Mouse (Mus musculus): ENCODE data around the gene Rrn3.
"Not testable (repeated sequence)": the region's sequence is repeated elsewhere in the genome, so short reads cannot be mapped to it uniquely, and the experiment has no call there.

Rrn3 gene

DNA sequence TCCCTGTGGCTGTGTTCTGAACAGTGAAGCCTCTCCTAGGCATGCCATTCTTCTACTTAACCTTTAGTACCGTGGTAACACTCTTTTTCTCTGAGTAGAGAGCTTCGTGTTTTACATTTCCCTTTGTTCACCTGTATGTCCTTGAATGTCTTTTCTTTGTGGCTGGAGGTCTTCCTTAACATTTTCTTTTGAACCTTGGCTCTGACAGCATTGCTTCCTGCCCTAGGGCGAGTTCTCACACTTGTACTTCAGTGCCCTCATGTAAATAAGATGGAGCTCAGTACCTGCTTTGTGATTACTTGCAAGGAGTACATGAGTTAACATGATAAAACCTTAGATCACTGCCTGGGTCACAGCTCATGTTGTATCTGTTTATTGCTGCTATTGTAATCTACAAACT is 5.4 kb downstream of the Rrn3 start:
- no peak for DNase-seq (ENCODE audit: low spot score in 2 of 2)

DNA sequence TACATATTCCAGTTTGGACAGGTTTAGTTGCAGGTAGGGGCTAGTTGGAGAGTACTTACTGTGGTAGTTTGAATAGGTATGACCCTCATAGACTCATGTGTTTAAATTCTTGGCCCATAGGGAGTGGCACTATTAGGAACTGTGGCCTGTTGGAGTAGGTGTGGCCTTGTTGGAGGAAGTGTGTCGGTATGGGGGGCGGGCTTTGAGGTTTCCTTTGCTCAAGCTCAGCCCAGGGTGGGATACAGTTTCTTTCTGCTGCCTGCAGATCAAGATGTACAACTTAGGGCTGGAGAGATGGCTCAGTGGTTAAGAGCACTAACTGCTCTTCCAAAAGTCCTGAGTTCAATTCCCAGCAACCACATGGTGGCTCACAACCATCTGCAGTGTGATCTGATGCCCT is 12.9 kb downstream of the Rrn3 start:
- DNase-seq (ENCODE audit: low spot score in 2 of 2): not testable (repeated sequence)

DNA sequence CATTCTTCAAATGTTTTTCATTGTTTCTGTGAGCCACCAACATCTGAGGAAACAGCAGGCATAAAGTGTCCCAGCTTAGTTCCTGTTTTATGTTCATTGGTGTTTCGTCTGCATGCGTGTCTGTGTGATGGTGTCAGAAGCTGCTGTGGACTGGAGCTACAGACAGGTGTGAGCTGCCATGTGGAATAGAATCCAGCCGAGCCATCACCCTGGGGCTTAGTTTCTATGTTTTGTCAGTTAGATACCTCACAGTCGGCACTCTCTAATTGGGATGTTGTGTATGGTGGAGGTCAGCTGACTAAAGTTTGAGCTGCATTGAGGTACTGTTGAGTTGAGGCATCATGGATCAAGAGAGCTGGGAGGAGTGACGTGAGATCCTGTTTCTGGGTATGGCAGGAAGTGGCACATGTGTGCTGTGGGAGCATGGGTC is 16.3 kb downstream of the Rrn3 start:
- DNase-seq (ENCODE audit: low spot score in 2 of 2): no peak

DNA sequence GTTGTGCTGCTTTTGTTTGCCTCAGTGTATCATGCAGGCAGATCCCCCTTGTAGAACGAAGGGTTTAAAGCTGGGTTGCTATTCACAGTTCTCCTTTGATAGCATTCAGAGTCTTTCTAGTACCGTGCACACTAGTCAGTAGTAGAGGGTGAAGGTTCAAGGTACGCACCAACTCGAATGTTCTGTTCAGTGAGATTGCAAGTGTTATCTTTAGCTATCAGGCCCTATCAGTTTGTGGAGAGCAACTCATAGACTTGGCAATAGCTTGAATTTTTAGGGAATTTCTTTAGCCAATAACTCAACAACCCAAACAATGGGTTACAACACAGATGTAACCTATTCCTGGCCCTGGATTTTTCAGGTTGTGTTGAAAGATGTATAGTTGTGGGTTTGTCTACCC is 20.7 kb downstream of the Rrn3 start:
- DNase-seq (ENCODE audit: low spot score in 2 of 2): no peak

DNA sequence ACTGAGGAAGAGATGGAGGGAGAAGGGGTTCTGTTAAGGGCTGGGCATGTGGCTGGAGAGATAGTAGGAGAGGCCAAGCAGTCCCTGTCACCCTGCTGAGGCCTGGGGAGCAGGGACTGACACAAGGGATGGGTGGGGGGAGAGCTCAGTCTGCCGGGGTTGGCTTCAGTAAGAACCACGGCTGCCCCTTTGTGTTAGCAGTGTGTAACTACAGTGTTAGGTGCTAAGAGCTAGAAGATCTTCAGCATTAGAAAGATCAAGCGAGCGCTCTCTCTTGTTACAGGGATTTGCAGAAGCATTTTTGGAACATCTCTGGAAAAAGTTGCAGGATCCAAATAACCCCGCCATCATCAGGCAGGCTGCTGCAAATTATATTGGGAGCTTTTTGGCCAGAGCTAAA is 24.2 kb downstream of the Rrn3 start:
- DNase-seq (ENCODE audit: low spot score in 2 of 2): no peak

DNA sequence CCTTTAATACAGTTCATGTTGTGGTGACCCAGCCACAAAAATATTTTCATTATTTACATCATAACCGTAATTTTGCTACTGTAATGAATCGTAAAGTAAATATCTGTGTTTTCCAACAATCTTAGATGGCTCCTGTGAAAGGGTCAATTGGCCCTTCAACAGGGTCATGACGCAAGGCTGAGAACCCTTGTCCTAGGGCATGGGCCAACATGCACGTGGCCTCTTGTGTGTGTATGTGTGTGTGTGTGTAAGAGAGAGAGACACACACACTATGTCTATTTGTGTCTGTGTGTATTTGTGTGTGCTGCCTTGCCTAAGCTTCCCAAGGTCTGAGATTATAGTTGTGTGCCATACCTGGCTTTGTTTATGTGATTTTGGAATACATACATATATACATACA is 27.1 kb downstream of the Rrn3 start:
- no peak for DNase-seq (ENCODE audit: low spot score in 2 of 2)

DNA sequence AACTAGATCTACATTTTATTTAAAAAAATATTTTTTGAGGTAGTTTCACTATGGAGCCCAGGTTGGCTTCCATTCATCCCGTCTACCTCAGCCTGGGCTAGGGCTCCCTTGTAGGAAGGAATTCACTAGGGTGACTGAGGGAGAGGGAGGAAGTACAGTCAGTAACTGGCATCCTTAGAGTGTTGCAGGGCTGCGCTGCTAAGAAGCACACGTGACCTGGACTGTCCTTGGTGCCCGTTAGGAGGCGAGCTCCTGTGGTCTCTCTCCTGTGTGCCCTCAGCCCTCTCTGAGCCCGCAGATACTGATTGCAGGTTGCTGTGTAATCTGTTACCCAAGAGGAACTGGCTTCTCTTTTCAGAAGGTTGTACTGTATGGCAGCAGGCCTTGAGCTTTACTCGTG is 27.9 kb downstream of the Rrn3 start:
- no peak for DNase-seq (ENCODE audit: low spot score in 2 of 2)

DNA sequence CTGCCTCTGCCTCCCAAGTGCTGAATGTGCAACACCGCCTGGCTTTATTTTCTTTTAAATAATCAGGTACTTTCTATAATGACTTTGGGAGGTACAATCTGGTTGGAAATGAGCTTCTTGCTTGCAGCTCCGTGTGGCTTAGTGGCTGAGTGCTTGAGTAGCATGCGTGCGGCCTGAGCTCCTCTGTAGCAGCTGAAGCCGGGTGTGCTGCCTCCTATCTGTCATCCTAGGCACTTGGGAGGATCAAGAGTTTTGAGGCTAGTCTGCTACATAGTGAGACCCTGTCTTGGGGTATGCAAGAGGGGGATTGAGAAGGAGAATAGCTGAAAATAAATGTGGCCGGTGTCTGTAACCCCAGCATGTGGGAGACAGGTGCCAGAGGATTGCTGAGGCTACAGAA is 31.6 kb downstream of the Rrn3 start:
- no peak for DNase-seq (ENCODE audit: low spot score in 2 of 2)

DNA sequence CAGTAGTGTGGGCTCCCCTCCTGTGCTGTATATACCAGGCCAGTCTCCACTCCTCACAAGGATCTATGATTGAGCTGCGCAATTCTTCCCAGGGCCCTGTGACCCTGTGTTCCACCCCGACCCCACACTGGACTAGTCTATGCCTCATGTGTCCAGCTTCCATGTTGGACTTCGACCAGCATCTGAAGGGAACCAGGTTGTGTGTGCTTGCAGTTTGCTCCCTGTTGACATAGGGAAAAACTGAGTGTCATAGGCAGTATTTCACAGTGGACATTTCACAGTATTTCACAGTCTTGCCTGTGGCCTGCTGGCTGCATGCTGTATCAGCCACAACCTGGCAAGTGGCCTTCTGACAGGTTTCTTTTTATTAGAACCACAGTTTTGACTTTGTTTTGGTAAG is 32.7 kb downstream of the Rrn3 start:
- DNase-seq (ENCODE audit: low spot score in 2 of 2): no peak

DNA sequence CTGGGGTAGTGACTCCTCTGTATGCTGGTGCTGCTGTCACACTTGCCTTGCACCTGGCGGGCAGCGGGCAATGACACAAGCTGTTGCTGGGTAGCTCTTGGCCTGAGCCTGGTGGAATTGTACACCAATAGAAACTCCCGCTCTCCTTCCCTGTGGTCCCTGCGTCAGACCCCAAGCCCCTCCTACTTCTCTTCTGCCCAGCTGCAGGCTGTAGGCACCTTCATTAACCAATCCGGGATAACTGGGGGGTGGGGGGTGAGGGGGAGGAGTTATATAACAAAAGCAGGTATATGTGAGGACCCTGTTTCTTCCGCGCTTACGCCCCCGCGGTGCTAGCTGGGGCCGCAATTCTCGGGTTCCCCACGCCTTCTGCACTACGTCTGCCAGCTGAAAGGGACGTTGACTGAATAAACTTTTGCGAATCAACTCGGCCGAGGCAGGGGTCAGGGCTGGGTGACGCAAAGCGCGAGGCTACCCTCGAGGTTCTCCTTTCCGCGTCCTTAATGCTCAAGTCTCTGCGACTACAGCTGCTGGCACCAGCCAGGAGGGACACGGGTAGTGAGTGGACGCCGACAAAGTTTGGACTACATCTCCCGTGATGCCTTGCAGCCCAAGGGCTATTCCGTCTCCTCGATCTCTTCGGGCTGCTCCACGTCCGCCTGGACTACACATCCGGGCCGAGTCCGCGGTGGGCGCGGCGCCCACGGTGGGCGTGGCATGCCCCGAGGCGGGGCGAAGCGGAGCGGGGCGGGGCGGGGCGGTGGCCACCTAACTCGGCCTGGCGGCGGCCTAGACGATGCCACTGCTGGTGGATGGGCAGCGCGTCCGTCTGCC is 38.3 kb downstream of the Rrn3 start, which contains the start of gene Ntan1:
TSS of gene Ntan1 (plus strand) at position 286 of the 834 bp plus-strand sequence.
- peak; percentile 92 to 94 for DNase-seq (ENCODE audit: low spot score in 2 of 2)

DNA sequence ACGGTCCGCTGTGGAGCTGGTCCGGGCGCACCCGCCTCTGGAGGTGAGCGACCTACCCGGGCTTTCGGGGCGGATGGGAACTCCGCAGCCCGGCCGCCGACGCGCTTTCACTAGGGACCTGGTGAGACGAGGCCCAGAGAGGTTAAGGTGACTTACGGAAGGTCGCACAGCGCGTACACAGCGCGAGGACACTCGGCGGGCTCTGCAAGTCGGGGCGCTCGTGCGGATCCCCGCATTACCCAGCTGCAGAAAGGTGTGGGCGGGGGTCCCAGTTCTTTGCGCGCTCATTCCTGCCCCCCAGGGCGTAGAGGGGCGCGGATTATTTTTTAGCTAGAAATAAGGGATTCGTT is 38.9 kb downstream of the Rrn3 start:
- DNase-seq (ENCODE audit: low spot score in 2 of 2): no peak

DNA sequence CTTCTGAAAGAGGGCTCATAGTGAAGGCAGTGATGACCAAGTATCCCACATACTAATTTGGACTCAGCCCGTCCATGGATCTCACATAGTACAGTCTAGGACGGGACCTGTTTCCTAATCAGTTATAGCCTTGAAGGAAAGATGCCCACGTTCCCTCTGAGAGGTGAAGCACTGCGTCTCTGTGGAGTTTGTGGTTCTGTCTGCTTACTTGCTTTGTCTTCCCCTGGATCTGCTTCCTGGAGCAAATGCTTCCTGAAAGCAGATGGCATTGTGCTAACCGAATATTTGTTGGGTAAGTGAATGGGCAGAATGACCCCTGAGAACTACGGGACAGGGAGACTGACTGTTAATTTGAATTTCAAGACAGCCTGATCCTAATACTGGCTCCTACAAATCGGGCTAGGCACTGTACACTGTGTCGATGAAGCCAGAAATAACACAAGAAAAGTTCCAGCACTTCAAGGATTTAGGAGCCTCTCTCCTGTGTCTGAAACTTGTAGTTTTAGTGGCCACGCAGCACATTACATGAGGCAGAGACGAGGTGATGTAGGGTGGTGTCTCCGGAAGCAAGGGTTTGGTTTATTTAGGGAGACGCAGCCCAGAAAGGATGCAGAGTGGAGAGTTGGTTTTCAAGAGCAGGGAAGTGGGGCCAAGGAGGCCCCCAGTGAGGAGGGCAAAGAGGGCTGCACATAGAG is 39.4 kb downstream of the Rrn3 start:
- DNase-seq (ENCODE audit: low spot score in 2 of 2): no peak

DNA sequence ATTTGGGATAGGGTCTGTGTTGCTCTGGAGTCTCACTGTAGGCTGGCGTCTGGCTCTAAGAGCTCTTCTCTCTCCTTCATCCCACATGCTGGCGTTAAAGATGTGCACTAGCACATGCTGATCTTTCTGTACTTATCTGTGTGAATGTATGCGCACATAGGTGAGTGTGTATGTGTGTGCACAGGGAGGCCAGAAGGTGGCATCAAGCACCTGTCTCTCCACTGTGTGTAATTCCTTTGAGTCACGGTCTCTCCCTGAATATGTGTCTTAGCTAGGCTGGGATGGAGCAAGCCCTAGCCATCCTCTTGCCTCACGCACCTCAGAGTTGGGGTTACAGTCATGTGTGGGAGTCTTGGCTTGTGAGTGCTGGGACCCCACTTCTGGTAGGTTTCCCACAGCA is 40.3 kb downstream of the Rrn3 start:
- DNase-seq (ENCODE audit: low spot score in 2 of 2): no peak

DNA sequence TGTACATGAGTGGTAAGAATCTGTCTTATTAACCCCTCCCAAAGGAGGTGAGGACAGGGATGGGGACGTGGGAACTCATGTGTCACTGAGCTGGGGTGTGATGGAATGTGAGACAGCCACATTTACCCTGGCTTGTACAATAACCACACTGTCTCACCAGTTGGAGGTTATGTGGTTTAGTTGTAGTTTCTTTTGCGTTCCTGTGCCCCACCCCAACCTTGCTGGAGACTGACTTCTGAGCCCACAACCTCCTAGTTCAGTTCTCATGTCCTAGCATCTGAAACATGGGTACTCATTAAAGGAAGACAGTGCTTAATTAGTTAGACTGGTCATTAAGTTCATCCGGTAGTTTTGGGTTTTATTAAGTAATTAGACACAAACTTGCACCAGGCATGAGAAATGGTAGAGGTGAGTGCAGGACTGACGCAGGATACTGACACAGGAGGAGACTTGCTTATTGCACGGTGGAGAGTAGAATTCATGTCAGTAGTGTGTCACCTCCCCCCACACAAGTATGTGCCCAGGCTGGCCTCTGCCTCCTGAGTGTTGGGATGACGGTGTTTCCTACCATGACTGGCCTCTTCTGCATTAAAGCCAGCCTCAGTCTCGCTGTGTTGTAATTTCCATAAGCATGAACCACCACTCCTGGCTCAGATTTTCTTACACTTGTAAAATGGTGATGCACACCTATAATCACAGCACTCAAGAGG is 45.4 kb downstream of the Rrn3 start:
- DNase-seq (ENCODE audit: low spot score in 2 of 2): no peak

DNA sequence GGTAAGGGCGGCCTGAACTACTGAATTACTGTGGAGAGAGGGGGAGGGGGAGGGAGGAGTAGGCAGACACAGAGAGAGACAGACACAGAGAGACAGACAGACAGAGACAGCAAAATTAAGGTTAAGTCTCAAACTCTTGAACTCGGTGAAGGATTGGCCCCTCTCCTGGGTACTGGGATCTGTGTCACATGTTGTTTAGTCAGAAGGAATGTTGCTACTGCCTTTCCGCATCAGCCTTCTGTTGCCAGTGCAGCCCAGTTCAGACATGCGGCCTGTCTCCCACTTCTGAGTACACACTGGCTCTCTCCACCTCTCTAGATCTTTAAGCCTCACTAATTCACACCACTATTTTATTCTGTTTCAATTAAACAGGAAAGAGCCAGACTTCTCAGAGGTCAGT is 46.0 kb downstream of the Rrn3 start:
- DNase-seq (ENCODE audit: low spot score in 2 of 2): no peak

DNA sequence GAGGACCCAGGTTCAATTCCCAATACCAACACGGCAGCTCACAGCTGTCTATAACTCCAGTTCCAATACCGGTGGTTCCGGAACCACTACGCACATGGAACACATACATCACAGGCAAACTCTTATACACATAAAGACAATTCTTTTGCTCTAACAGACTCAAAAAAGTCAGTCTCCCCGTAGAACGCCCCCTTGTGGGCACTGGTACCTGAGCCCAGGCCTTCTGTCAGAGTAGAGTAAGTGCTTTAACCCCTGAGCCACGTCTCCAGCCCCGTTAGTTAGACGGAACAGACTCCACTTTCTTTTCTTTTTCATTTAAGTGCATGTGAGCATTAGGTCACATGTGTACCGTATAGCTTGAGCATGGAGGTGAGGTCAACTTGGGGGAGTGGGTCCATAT is 49.9 kb downstream of the Rrn3 start:
- no peak for DNase-seq (ENCODE audit: low spot score in 2 of 2)

DNA sequence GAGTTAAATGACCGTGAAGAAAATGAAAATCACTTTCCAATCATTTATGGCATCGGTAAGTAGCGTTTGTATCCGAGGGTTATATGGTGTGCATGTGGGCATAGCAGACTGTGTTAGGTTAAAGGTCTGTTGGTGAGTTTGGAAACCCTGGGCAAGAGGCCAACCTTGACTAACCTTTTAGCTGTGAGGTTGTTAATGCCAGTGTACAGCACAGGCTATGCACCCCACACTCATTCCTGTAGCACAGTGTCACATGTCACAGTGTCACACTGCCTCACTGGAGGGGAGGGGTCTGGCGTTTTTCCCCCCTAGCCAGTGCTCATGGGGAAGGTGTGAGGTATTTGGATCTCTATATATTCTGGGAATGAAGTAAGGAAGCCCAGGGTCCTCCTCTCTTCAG is 51.1 kb downstream of the Rrn3 start:
- DNase-seq (ENCODE audit: low spot score in 2 of 2): no peak

DNA sequence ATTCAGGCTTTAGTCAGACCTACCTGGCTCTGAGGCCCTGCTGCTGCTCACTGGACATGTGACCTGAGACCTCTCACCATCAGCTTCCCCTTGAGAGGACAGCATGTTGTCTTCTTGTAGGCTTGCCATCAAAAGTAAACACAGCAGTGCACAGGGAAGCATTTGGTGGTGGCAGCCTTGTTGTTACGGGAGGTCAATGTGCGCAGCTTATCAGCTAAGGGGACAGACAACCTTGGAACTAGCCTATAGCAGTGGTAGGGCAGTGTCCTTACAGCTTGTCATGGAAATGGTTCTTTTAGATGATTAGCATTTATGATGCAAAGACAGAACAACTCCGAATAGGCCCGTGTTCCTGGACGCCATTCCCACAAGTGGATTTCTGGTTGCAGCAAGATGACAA is 53.9 kb downstream of the Rrn3 start:
- no peak for DNase-seq (ENCODE audit: low spot score in 2 of 2)

DNA sequence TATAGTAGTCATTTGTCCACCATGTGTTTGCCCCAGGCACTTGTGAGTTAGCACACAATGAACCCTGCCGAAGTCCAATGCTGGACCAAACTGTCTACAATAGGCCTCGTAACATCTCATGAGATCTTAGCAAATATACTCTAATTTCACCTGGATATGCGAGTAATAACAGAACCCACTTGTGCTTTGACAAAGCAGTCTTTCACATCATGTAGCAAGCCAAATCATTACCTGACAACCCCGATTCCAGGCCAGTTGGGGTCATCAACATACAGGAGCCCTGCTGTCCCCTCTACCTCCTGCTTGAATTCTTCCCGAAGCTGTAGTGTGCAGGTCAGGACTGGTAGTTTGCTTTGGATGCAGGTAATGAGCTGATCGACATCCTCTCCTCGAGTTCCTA is 59.5 kb downstream of the Rrn3 start:
- no peak for DNase-seq (ENCODE audit: low spot score in 2 of 2)

DNA sequence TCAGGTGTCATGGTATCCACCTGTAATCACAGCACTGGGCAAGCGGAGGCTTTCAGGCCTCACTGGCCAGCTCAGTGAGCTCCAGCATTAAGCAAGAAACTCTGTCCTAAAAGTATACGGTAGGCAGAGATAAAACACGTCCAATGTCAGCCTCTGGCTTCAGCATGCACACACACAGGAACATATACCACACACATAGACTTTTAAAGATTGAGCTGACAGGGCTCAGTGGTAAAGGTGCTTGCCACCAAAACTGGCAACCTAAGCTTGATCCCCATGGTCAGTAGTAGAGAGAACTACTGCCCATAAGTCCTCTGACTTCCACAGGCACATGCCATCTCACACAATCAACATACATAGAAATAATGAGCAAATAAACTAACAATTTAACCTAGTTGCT is 60.4 kb downstream of the Rrn3 start:
- no peak for DNase-seq (ENCODE audit: low spot score in 2 of 2)

DNA sequence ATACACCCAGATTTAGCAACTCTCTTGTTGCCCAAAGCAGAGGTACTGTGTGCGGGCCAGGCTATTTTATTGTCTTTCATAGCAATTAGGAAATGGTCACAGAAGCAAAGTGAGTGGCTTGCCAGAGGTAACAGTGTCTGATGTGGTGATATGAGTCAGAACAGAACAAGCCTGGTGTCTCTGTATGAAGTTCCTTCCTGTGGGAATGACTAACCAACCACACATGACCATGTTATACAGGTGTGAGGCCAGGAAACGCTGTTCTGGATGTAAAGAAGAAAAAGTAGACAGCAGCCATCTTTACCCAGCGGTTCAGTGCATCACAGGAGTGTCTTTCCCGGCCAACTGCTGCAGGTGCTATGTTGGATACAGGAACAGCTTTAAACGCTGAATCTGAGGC is 64.5 kb downstream of the Rrn3 start:
- DNase-seq (ENCODE audit: low spot score in 2 of 2): no peak

DNA sequence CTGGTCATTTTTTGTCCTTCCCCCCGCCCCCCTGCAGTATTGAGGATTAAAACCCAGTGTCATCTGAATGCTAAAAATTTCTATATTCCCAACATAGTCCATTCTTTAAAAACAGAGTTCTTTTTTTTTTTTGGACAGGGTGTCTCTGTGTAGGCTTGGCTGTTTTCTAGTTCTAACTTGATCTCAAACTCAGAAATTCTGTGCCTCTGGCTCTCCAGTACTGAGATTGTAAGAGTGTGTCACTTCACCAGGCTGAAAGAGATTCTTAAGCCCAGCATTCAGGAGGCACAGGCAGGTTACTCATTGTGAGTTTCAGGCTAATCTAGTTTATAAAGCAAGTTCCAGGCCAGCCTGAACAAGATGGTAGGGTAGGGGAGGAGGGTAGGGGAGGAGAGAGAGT is 66.2 kb downstream of the Rrn3 start:
- no peak for DNase-seq (ENCODE audit: low spot score in 2 of 2)

DNA sequence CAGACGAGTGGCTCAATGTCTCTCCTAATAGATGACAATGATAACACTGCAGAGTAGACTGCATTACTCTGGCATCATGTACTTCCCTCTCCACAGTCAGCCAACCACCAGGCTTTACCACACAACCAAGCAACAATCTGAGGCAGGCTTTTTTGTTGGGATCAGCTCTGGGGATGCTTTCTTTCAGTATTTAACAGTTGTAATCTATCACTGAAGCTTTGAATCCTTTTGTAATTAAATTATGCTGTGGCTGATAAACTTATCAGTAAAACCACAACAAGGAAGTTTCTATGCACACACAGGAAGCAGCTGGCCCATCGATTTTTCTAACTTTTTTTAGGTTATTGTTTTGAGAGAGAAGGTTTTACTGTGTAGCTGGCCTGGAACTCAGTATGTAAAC is 67.8 kb downstream of the Rrn3 start:
- DNase-seq (ENCODE audit: low spot score in 2 of 2): no peak
